Mouse (Mus musculus) gastrocnemius, postnatal 36 days (tissue): Measurements from ENCODE around the gene Ugt1a9. TPM values are rescaled to one million over a fixed set of nuclear protein-coding genes. Genes with fewer than 3 reads are reported as not detected.

Experiments used
- DNase-seq, 2 experiments: peaks; one replicate each; pipeline ENCODE4 v3.0.0; 2022
- intact Hi-C: fragments of 180-260 bp; cut with DNase I; formaldehyde crosslinking; loops from one replicate; pipeline ENCODE4 v1.15.1; 2025
- total RNA-seq, 2 experiments: library from RNA; stranded (reverse); gene quantifications; 2 replicates each; pipeline ENCODE4 v1.2.3; 2021

Ugt1a9 gene
- total RNA-seq, 2 experiments from 2014 or later, result not detected

DNA sequence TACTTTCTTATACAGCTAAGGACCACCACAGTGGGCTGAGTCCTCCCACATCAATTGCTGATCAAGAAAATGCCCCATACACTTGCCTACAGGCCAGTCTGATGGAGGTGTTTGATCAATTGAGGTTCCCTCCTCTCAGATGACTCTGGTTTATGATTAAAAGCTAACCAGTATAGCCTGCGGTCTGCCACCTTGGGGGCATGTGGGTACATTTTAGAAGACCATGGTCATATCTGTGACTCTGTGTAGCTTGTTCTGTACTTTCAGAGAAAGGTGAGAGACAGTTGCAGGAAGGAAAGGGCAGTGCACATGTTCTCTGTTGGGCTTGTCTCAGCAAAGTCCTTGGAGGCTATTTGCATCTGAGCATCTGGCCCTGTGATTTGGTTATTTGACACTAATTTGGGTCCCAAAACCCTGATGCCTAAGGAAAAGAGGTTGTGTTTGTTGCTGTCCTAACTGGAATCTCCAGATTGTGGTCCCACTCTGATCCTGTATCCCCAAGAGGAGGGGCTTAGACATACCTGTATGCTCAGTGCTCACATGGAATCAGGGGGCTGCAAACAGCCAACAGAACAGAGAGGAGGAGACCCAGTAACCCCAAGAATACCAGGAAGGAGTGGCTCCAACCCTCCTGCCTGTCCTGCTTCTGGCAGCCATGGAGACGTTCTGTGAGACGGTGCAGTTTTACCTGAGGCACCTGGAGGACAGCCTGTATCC lies 162.2 kb downstream of the Ugt1a9 start:
- DNase-seq, result peak; percentile 3 to 17
- intact Hi-C loops, result no loop called here

GRCm38 (mm10) chr1:88233421-88234247 lies 163.0 kb downstream of the Ugt1a9 start:
- peak; percentile 3 to 39 for DNase-seq
- intact Hi-C loops, result no loop called here

GRCm38 (mm10) chr1:88234248-88234610 lies 163.6 kb downstream of the Ugt1a9 start:
- intact Hi-C loops, result no loop called here
- DNase-seq, result no peak

DNA sequence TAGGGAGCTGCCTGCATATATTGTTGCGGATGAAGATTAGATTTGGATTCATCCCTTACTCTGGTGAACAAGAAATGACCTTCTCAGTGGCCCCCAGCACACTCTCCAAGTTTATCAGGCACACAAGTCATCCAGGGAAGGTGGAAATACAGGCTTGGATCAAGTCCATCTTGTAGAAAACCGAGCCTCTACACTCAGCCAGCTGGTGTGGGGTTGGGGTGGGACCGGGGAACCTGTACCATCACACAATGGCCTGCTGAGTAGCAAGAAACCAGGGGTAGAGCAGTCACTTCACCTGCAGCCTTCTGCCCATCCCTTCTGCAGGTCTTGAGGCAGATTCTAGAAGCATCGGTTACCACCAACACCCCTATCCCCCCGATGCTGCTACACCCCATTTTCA lies 164.0 kb downstream of the Ugt1a9 start:
- intact Hi-C loops, result no loop called here
- DNase-seq, result peak in 1 of 2 experiments; percentile 19

DNA sequence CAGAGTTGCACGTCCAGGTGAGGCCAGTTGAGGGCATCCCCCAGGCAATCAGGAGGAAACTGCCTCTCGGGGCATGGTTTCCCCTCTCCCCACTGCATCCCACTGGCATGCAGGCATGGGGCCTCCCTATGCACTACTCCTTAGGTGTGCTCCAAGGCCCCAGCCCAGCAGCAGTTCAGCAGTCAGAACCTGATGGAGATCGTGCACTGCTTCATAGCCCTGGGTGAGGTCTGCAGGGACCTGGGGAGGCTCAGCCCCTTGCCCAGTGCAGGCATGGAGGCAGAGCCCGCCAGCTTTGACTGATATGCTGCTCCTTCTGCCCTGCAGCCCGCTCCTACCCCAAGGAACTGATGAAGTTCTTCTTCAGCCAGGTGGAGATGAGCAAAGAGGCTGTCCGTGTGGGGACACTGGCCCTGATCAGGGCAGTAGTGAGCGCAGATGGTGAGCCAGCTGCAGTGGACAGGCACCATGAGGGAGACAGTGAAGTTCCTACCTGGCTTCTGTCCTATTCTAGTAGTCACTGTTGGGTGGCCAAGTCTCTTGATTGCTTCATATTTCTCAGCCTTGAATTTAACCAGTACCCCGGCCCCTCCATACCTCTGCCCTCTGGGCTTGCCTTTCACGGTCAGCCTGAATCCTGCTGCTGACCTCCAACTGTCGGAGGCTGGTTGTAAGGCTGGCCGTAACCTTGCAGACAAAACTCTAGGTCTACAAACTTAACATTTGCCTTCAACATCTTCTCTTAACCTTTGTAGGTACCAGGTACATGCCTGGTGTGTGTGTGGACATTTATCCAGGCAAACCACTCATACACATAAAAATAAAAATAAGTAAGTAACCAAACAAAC lies 164.7 kb downstream of the Ugt1a9 start:
- DNase-seq, result peak in 1 of 2 experiments; percentile 38
- intact Hi-C loops, result no loop called here

DNA sequence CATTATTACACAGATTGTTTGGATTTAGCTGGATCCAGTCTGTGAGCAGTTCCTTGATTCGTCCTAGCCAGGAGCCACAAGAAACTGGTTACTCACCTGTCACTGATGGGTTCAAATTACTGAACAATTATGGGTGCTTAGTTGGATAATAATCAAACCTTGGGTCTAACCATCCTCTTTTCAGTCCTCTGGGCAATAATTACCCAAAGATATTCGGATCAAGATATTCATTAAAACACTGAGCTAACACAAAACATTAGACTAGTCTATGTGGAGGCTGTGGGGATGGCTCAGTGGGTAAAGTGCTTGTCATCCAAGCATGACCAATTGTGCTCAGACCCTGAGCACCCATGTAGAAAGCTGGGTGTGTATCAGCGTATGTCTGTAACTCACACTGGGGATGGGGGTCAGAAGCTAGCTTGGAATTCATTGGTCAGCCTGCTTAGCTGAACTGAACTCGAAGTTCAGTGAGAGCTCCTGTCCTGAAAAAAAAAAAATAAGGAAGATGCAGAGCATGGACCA lies 165.4 kb downstream of the Ugt1a9 start:
- DNase-seq, result no peak

DNA sequence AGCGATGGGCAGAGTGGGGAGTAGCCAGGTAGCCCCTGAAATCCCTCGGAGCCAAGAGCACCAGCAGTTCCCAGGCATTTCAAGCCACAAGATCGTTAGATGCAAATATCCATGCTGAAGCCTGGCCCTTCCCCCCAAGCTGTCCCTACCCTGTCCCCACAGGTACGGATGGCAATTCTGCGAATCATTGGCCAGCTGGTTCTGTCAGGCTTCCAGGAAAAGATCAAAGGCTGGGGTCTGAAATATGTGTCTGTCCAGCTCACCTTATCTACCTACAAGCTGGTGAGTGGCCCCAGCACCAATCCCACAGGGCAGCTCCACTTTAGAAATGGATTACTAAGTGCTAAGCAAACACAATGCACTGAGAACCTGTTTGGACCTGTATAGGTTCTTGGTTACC lies 166.7 kb downstream of the Ugt1a9 start:
- intact Hi-C loops, result no loop called here
- peak in 1 of 2 experiments; percentile 31 for DNase-seq

More for the DNA sequence above, 165.4 kb downstream of the Ugt1a9 start:
- intact Hi-C loops, result no loop called here

- intact Hi-C loops, result no loop called here
Measured at GRCm38 (mm10) chr1:88238771-88239170, 168.2 kb downstream of the Ugt1a9 start.

DNA sequence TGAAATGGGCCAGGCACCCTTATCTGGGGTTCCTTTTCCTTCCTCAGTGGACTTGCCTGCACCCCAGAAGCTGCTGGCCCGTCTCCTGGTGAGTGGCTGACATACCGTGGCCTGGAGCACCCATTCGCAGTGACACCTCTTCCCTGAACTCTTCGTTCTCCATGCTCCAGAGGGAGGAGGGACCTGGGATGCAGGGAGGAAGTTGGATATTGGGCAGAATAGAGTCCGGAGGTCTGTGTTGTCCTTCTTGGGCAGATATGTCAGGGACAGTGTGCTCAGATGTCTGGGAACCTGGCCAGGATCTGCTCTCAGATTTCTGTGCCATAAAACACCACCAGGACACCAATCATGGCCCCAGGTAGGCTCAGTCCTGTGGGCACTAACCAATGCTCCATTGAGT lies 169.5 kb downstream of the Ugt1a9 start:
- intact Hi-C loops, result no loop called here
- DNase-seq, result peak in 1 of 2 experiments; percentile 18

More at GRCm38 (mm10) chr1:88238771-88239170, 168.2 kb downstream of the Ugt1a9 start:
- DNase-seq, result no peak

DNA sequence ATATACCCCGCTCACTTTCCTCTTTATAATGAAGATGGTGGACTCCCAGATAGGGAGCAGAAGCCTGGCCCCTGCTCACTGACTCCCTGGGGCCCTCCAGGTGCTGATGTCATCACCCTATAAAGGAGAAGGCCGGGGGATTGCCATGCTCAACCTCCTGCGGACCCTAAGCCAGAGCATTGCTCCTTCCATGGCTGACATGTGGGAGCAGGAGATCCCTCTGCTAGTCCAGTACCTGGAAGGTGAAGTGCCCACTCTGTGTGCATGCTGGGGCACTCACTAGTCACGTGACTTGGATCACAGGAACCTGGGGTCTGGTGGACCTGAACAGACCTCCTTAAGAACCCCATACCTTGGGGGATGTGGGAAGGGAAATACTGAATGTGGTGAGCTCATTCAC lies 170.0 kb downstream of the Ugt1a9 start:
- peak in 1 of 2 experiments; percentile 30 for DNase-seq
- intact Hi-C loops, result no loop called here

DNA sequence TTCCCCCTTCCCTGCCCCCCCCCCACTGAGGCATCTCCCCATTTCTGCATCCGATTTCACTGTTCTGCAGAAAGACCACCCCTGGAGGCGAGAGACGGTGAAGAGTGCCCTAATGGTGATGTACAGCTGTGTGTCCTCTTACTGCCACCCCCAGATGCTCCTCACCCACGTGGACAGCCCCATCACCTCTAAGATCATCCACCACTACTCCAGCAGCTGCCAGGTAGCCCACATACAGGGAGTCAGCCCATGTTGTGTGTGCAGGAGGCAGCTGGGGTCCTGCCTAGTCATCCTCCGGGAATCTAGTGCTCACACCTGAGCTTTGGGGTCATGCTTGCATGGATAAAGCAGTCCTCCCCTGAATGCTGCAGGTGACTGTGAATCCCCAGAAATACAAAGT lies 173.3 kb downstream of the Ugt1a9 start:
- intact Hi-C loops, result no loop called here
- DNase-seq, result peak in 1 of 2 experiments; percentile 20

GRCm38 (mm10) chr1:88245881-88246280 lies 175.3 kb downstream of the Ugt1a9 start:
- DNase-seq, result no peak
- intact Hi-C loops, result no loop called here

DNA sequence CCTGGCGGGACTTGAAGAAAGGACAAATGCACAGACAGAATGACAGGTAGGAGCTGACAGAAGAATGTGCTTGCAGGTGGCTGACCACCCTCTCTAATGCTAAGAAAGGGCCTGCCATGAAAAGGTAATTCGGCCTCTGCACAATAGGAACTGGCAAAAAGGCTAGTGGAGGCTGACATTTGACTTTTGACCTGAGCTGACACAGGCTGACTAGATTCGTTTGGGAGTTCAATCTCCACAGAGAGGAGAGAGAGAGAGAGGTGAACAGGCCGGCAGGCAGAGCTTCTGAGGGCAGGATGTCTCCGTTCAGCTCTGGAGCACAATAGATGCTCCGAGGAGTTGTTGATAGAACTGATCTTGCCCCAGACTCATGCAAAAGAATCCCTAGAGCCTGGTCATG lies 175.8 kb downstream of the Ugt1a9 start:
- intact Hi-C loops, result no loop called here
- DNase-seq, result no peak

DNA sequence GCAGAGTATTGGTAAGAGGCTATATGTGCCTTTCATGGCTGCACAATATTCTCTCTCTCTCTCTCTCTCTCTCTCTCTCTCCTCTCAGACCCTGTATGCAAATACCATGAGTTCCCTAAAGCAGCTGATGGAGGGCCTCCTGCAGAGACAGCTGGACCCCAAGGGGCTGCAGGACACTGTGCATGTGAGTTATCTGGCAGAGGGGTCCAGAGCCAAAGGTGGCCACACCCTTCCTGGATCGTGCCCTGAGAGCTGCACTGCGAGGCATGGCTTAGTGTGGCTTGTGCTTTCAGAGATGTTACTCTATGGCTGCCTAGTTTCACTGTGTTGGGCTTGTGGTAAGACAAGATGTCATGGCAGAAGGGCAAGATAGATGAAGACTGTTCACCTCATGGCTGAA lies 177.1 kb downstream of the Ugt1a9 start:
- intact Hi-C loops, result no loop called here
- DNase-seq, result no peak

- DNase-seq, result no peak
- intact Hi-C loops, result no loop called here
Measured at GRCm38 (mm10) chr1:88248658-88249057, 178.1 kb downstream of the Ugt1a9 start.

DNA sequence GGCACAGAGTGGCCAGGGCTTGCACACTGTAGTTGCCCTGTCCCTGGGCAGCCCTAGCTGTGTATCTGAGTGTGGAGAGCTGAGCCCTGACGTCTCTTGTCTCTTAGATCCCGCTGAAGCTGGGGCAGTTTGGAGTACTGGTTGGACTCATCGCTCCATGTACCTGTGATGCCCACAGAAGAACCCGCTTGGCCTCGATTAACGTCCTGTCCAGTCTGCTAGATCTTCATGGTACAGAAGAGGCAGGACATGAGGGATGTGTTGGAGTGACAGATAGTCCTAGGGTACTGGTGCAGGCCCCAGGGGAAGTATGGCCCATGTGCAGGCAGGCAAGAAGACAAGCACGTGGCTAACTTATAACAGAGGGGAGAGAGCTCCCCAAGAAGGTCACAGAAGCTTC lies 179.0 kb downstream of the Ugt1a9 start:
- intact Hi-C loops, result no loop called here
- DNase-seq, result no peak

GRCm38 (mm10) chr1:88250023-88250422 lies 179.4 kb downstream of the Ugt1a9 start:
- intact Hi-C loops, result no loop called here
- no peak for DNase-seq

- intact Hi-C loops, result no loop called here
- DNase-seq, result no peak
Measured at GRCm38 (mm10) chr1:88253106-88253505, 182.5 kb downstream of the Ugt1a9 start.

DNA sequence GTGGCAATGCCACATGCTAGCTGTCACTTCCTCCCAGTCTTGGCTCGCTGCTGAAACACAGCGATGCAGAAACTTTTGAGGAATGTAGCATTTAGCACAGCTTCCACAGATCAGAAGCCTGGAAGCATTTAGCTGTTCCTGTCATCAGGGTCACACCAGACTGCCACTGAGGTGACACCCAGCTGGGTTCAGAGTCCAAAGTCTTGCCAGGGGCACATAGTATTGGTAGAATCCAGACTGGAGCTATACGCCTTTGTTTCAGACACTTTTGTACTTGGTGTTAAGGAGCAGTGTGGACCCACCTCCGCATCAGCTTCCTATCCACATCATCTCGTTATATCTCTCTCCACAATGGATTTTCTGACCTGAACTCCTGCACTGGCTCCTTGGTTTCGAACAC lies 182.9 kb downstream of the Ugt1a9 start:
- no peak for DNase-seq
- intact Hi-C loops, result no loop called here

DNA sequence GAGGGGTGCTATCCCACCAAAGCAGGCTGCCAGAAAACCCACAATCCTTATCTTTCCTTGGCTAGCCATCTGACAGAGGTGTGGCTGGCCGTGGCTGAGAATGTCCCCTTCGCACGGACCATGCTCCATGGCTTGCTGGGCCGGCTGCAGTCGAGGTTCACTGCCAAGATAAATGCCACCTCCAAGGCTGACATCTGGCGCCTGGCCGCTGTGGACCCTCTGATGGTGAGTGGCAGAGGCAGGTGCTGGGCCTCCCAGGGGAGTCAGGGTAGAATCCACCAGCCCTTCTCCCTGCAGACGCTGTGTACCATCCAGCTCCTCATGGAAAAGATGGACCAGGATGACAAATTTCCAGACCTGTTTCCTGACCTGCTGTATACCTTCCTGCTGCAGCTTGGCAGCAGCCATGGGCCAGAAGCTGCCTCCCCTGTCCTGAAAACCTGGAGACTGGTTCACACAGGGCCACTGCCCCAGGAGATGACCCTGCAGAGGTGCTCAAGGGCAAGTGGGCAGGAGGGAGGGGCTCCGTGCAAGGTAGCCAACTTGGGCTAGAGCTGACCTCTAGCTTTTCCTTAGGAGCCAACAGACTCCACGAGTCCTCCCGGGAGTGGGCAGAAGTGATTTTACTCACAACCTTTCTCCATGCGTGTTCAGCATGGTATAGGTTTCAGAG lies 184.3 kb downstream of the Ugt1a9 start:
- DNase-seq, result peak in 1 of 2 experiments; percentile 36
- intact Hi-C loops, result no loop called here
